Mouse (Mus musculus): ENCODE measurements around the gene Acbd3. TPM values are rescaled to one million over a fixed set of nuclear protein-coding genes. Genes with fewer than 3 reads are reported as not detected.

Gene Acbd3
- polyA plus RNA-seq, 1 experiment from 2014 or later, result 22.8 TPM

- WGBS, result 80% methylated on average over 5 of the region's 5 CpGs
- H3K4me3 ChIP-seq (ENCODE audit: low read depth, low read length), result no peak overlapping the region
- no peak for ATAC-seq (replicated peaks; ENCODE audit: low FRiP score)
Measured at GRCm38 (mm10) chr1:180718756-180719155, 7.1 kb upstream of the Acbd3 start.

GRCm38 (mm10) chr1:180719483-180719882 lies 6.4 kb upstream of the Acbd3 start:
- Histone ChIP-seq H3K4me3 (ENCODE audit: low read depth, low read length) (no peak overlapping the region), H3K27me3 (ENCODE audit: control insufficient read depth, insufficient read depth, low read length) (no peaks in the 10 kb centered on the region), H3K4me2 (ENCODE audit: low read depth, low read length, severe bottlenecking) (no peak overlapping the region), H3K9ac (ENCODE audit: low read length) (no peak overlapping the region), H3K4me1 (replicated peaks; ENCODE audit: control insufficient read depth, insufficient read depth, low read length) (no peaks in the 10 kb centered on the region), H3K9me3 (ENCODE audit: control insufficient read depth, low read length) (no peaks in the 10 kb centered on the region), H3K36me3 (ENCODE audit: control insufficient read depth, insufficient read depth, low read length) (no peaks in the 10 kb centered on the region), H3K27ac (ENCODE audit: low read depth, low read length) (no peak overlapping the region)
- WGBS, result 85% methylated on average over 6 of the region's 6 CpGs
- ATAC-seq (replicated peaks; ENCODE audit: low FRiP score) (no peak), DNase-seq (ENCODE audit: low spot score) (no peak)

More at GRCm38 (mm10) chr1:180718756-180719155, 7.1 kb upstream of the Acbd3 start:
- no peaks in the 10 kb centered on the region for H3K9me3 ChIP-seq (ENCODE audit: control insufficient read depth, low read length)
- no peak overlapping the region for H3K27ac ChIP-seq (ENCODE audit: low read depth, low read length)
- H3K4me1 ChIP-seq (replicated peaks; ENCODE audit: control insufficient read depth, insufficient read depth, low read length), result no peaks in the 10 kb centered on the region
- H3K4me2 ChIP-seq (ENCODE audit: low read depth, low read length, severe bottlenecking), result no peak overlapping the region
- DNase-seq (ENCODE audit: low spot score), result no peak
- H3K36me3 ChIP-seq (ENCODE audit: control insufficient read depth, insufficient read depth, low read length), result no peaks in the 10 kb centered on the region
- no peaks in the 10 kb centered on the region for H3K27me3 ChIP-seq (ENCODE audit: control insufficient read depth, insufficient read depth, low read length)
- H3K9ac ChIP-seq (ENCODE audit: low read length), result no peak overlapping the region

- Histone ChIP-seq H3K9me3 (ENCODE audit: control insufficient read depth, low read length) (no peaks in the 10 kb centered on the region), H3K4me1 (replicated peaks; ENCODE audit: control insufficient read depth, insufficient read depth, low read length) (no peaks in the 10 kb centered on the region), H3K27me3 (ENCODE audit: control insufficient read depth, insufficient read depth, low read length) (no peaks in the 10 kb centered on the region), H3K4me3 (ENCODE audit: low read depth, low read length) (no peak overlapping the region), H3K36me3 (ENCODE audit: control insufficient read depth, insufficient read depth, low read length) (no peaks in the 10 kb centered on the region), H3K9ac (ENCODE audit: low read length) (no peak overlapping the region), H3K4me2 (ENCODE audit: low read depth, low read length, severe bottlenecking) (no peak overlapping the region), H3K27ac (ENCODE audit: low read depth, low read length) (no peak overlapping the region)
- WGBS, result 49% methylated on average over 5 of the region's 5 CpGs
- peak; percentile 66 for ATAC-seq (replicated peaks; ENCODE audit: low FRiP score)
- DNase-seq (ENCODE audit: low spot score), result peak; percentile 91
Measured at GRCm38 (mm10) chr1:180719951-180720689, 5.7 kb upstream of the Acbd3 start.

GRCm38 (mm10) chr1:180722608-180723007 lies 3.2 kb upstream of the Acbd3 start:
- no peak for ATAC-seq (replicated peaks; ENCODE audit: low FRiP score)
- no peaks in the 10 kb centered on the region for H3K36me3 ChIP-seq (ENCODE audit: control insufficient read depth, insufficient read depth, low read length)
- no peak overlapping the region for H3K4me2 ChIP-seq (ENCODE audit: low read depth, low read length, severe bottlenecking)
- WGBS, result 60% methylated on average over 1 of the region's 1 CpGs
- DNase-seq (ENCODE audit: low spot score), result no peak
- no peak overlapping the region for H3K4me3 ChIP-seq (ENCODE audit: low read depth, low read length)
- H3K27ac ChIP-seq (ENCODE audit: low read depth, low read length), result no peak overlapping the region
- no peak overlapping the region for H3K9ac ChIP-seq (ENCODE audit: low read length)
- H3K4me1 ChIP-seq (replicated peaks; ENCODE audit: control insufficient read depth, insufficient read depth, low read length), result peaks cover 5% of the 10 kb centered on the region; the same call in 1 of the 2 replicates
- no peaks in the 10 kb centered on the region for H3K9me3 ChIP-seq (ENCODE audit: control insufficient read depth, low read length)
- no peaks in the 10 kb centered on the region for H3K27me3 ChIP-seq (ENCODE audit: control insufficient read depth, insufficient read depth, low read length)

GRCm38 (mm10) chr1:180723701-180724238 lies 2.1 kb upstream of the Acbd3 start:
- no peaks in the 10 kb centered on the region for H3K36me3 ChIP-seq (ENCODE audit: control insufficient read depth, insufficient read depth, low read length)
- H3K27ac ChIP-seq (ENCODE audit: low read depth, low read length), result no peak overlapping the region
- H3K27me3 ChIP-seq (ENCODE audit: control insufficient read depth, insufficient read depth, low read length), result no peaks in the 10 kb centered on the region
- no peak for DNase-seq (ENCODE audit: low spot score)
- no peaks in the 10 kb centered on the region for H3K9me3 ChIP-seq (ENCODE audit: control insufficient read depth, low read length)
- H3K4me3 ChIP-seq (ENCODE audit: low read depth, low read length), result no peak overlapping the region
- WGBS, result 65% methylated on average over 1 of the region's 1 CpGs
- H3K4me2 ChIP-seq (ENCODE audit: low read depth, low read length, severe bottlenecking), result no peak overlapping the region
- H3K9ac ChIP-seq (ENCODE audit: low read length), result no peak overlapping the region
- no peak for ATAC-seq (replicated peaks; ENCODE audit: low FRiP score)
- peaks cover 6% of the 10 kb centered on the region; the same call in 1 of the 2 replicates for H3K4me1 ChIP-seq (replicated peaks; ENCODE audit: control insufficient read depth, insufficient read depth, low read length)

GRCm38 (mm10) chr1:180726183-180726582 lies 340 bp downstream of the Acbd3 start:
- 0% methylated on average over 42 of the region's 42 CpGs for WGBS
- H3K4me2 ChIP-seq (ENCODE audit: low read depth, low read length, severe bottlenecking), result peak overlapping the region; percentile 76
- H3K9me3 ChIP-seq (ENCODE audit: control insufficient read depth, low read length), result no peaks in the 10 kb centered on the region
- no peaks in the 10 kb centered on the region for H3K36me3 ChIP-seq (ENCODE audit: control insufficient read depth, insufficient read depth, low read length)
- ATAC-seq (replicated peaks; ENCODE audit: low FRiP score), result no peak
- H3K27ac ChIP-seq (ENCODE audit: low read depth, low read length), result peak overlapping the region; percentile 68
- peak overlapping the region; percentile 96 for H3K9ac ChIP-seq (ENCODE audit: low read length)
- H3K4me3 ChIP-seq (ENCODE audit: low read depth, low read length), result peak overlapping the region; percentile 98
- no peaks in the 10 kb centered on the region for H3K27me3 ChIP-seq (ENCODE audit: control insufficient read depth, insufficient read depth, low read length)
- DNase-seq (ENCODE audit: low spot score), result no peak
- peaks cover 6% of the 10 kb centered on the region; the same call in 1 of the 2 replicates for H3K4me1 ChIP-seq (replicated peaks; ENCODE audit: control insufficient read depth, insufficient read depth, low read length)

GRCm38 (mm10) chr1:180729231-180729630 lies 3.4 kb downstream of the Acbd3 start:
- 97% methylated on average over 3 of the region's 3 CpGs for WGBS
- DNase-seq (ENCODE audit: low spot score) (no peak), ATAC-seq (replicated peaks; ENCODE audit: low FRiP score) (no peak)

GRCm38 (mm10) chr1:180747827-180748226 lies 22.0 kb downstream of the Acbd3 start:
- Histone ChIP-seq H3K4me3 (ENCODE audit: low read depth, low read length) (no peak overlapping the region), H3K4me2 (ENCODE audit: low read depth, low read length, severe bottlenecking) (no peak overlapping the region), H3K4me1 (replicated peaks; ENCODE audit: control insufficient read depth, insufficient read depth, low read length) (no peaks in the 10 kb centered on the region), H3K9me3 (ENCODE audit: control insufficient read depth, low read length) (no peaks in the 10 kb centered on the region), H3K36me3 (ENCODE audit: control insufficient read depth, insufficient read depth, low read length) (peaks cover 9% of the 10 kb centered on the region), H3K27ac (ENCODE audit: low read depth, low read length) (no peak overlapping the region), H3K27me3 (ENCODE audit: control insufficient read depth, insufficient read depth, low read length) (no peaks in the 10 kb centered on the region), H3K9ac (ENCODE audit: low read length) (no peak overlapping the region)
- DNase-seq (ENCODE audit: low spot score) (no peak), ATAC-seq (replicated peaks; ENCODE audit: low FRiP score) (no peak)

More at GRCm38 (mm10) chr1:180729231-180729630, 3.4 kb downstream of the Acbd3 start:
- Histone ChIP-seq H3K9ac (ENCODE audit: low read length) (no peak overlapping the region), H3K36me3 (ENCODE audit: control insufficient read depth, insufficient read depth, low read length) (no peaks in the 10 kb centered on the region), H3K27me3 (ENCODE audit: control insufficient read depth, insufficient read depth, low read length) (no peaks in the 10 kb centered on the region), H3K9me3 (ENCODE audit: control insufficient read depth, low read length) (no peaks in the 10 kb centered on the region), H3K4me2 (ENCODE audit: low read depth, low read length, severe bottlenecking) (no peak overlapping the region), H3K4me1 (replicated peaks; ENCODE audit: control insufficient read depth, insufficient read depth, low read length) (peaks cover 6% of the 10 kb centered on the region; the same call in 1 of the 2 replicates), H3K4me3 (ENCODE audit: low read depth, low read length) (no peak overlapping the region), H3K27ac (ENCODE audit: low read depth, low read length) (no peak overlapping the region)

GRCm38 (mm10) chr1:180752115-180752514 lies 26.3 kb downstream of the Acbd3 start:
- ATAC-seq (replicated peaks; ENCODE audit: low FRiP score) (no peak), DNase-seq (ENCODE audit: low spot score) (no peak)
- WGBS, result 94% methylated on average over 11 of the region's 11 CpGs
- no peak overlapping the region for H3K4me2 ChIP-seq (ENCODE audit: low read depth, low read length, severe bottlenecking)
- H3K9me3 ChIP-seq (ENCODE audit: control insufficient read depth, low read length), result no peaks in the 10 kb centered on the region
- no peak overlapping the region for H3K4me3 ChIP-seq (ENCODE audit: low read depth, low read length)
- H3K4me1 ChIP-seq (replicated peaks; ENCODE audit: control insufficient read depth, insufficient read depth, low read length), result no peaks in the 10 kb centered on the region
- H3K27ac ChIP-seq (ENCODE audit: low read depth, low read length), result no peak overlapping the region
- peaks cover 2% of the 10 kb centered on the region; the same call in 1 of the 2 replicates for H3K36me3 ChIP-seq (ENCODE audit: control insufficient read depth, insufficient read depth, low read length)
- H3K9ac ChIP-seq (ENCODE audit: low read length), result no peak overlapping the region
- H3K27me3 ChIP-seq (ENCODE audit: control insufficient read depth, insufficient read depth, low read length), result no peaks in the 10 kb centered on the region
